Mouse (Mus musculus) stomach, postnatal 0 days (tissue): ENCODE data around the gene Neurod2.

ENCODE experiments used
- CTCF ChIP-seq: IDR thresholded peaks from 2 replicates; pipeline ENCODE4 v1.5.1; 2016; ENCODE audit warnings: antibody characterized with exemption, low read depth, mild to moderate bottlenecking, moderate library complexity
- EP300 ChIP-seq: optimal IDR thresholded peaks from 2 replicates; pipeline ENCODE3; 2016; ENCODE audit warnings: antibody characterized with exemption

DNA sequence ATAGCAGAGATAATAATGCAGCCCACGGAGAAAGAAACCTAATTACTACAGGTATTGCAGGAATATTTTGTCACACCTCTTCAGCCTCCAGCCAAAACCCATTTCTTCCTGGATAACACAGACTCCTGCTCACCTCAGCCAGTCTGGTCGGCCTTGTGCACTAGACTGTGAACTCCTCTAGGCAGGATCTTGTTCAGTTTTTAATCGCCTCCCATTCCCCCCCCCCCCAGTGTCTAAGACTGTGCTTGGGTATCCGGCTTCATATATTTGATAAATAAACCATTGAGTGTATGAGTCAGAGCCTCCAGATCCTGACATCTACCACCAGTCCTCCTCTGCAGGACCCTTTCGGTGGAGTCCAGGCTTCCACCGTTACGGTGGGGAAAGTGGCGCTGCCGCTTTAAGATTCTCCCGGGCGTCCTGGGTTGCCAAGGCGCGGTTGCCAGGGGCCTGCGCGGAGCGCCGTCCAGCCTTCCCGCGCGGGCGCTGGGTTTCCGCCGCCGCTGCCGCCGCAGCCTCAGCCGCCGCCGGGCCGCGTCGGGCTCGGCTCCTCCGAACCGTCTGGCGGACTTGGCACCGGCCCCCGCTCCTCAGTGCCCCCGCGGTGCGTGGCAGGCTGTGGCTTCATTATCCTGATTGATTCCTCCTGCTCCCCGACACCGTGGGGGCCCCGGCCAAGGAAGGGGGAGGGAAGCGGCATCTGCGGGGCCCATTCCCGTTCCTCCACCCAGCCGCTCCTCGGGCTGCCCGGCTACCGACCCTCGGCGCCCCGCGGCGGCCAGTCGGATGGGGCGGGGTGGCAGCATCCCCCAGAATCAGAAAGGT lies 35.0 kb downstream of the Neurod2 start:
- TF ChIP-seq CTCF: no peak
- TF ChIP-seq EP300: no peak
